13 mouse cellular contexts compared by ENCODE assay signal in genomic region chr1:138995621-138996380, GRCm38 (mm10). TPM values are rescaled to one million over a fixed set of nuclear protein-coding genes. Genes with fewer than 3 reads are reported as not detected.
A peak's percentile ranks its signal among the peaks of the same experiment; 100 is the strongest.
DNase-seq lines count a peak whose midpoint lies in the region; ATAC-seq lines count a peak whose summit lies in the region.
"Had no signal": no experiment of that assay in that cellular context is flagged by ENCODE, and none has a peak within 500 bp of the region (broad histone marks: within the 10 kb centered on the region; RNA-seq: fewer than 3 reads in every experiment).

No protein-coding gene starts in this region.

- peak; percentile 29 to 84 for DNase-seq in frontal cortex, postnatal 36 days (ENCODE audit: low spot score in 2 of 2)
- no peak for DNase-seq in frontal cortex, postnatal 10 days (ENCODE audit: low spot score in 2 of 2)
- peak; percentile 86 for DNase-seq in brain, adult 2 months (ENCODE audit: low read depth, low spot score)
- DNase-seq in layer of hippocampus, adult 9-10 months (ENCODE audit: low spot score), result peak; percentile 82
- DNase-seq in urinary bladder, postnatal 36 days (ENCODE audit: low spot score in 2 of 2), result no peak
- no peak for DNase-seq in adrenal gland, adult 8-10 months
- DNase-seq: cerebellum, adult 18-20 months; heart, adult 2 months; heart, postnatal 10 days; kidney, adult 9 months; thymus, adult 2 months had no signal

- peak; percentile 50 for ATAC-seq in megakaryocyte-erythroid progenitor cell, adult 5-6 weeks (replicated peaks; ENCODE audit: low FRiP score, low TSS enrichment, poor library complexity, severe bottlenecking)
- ATAC-seq: hindbrain, postnatal 0 days had no signal

RNA-seq across cellular contexts. Expression of gene Dennd1b, which starts 32.6 kb away (rescaled TPM):
- total RNA-seq in megakaryocyte-erythroid progenitor cell, adult 5-6 weeks (2014; fragmentation: Nextera tagmentation), result 21.0 and 26.8 TPM in 2 replicates
- total RNA-seq in megakaryocyte-erythroid progenitor cell, adult 5-6 weeks (2017), result 13.8 and 19.3 TPM in 2 replicates
- total RNA-seq in adrenal gland, adult 8-10 months (2022), result 10 to 100 TPM; 26.2 to 36.5 (median 28.1) TPM

Comparison
In these comparisons a context has a peak if more than half of its experiments do, and no peak if none do; other contexts are left out.
1. DNase-seq: peak in frontal cortex, postnatal 36 days (2 of 2), brain, adult 2 months (single experiment) and layer of hippocampus, adult 9-10 months (single experiment); none in frontal cortex, postnatal 10 days (0 of 2), urinary bladder, postnatal 36 days (0 of 2) and adrenal gland, adult 8-10 months (single experiment).